Mouse (Mus musculus): ENCODE data around the gene Tmem80.

GRCm38 (mm10) chr7:141379584-141379983, 52.0 kb downstream of the Tmem80 start:
- TF ChIP-seq CTCF (IDR thresholded peaks at IDR 0.05; ENCODE audit: borderline replicate concordance, control insufficient read depth, extremely low read depth, insufficient read depth, low read length, poor library complexity), result no peak
- TF ChIP-seq POLR2A (IDR thresholded peaks at IDR 0.05; ENCODE audit: control insufficient read depth, extremely low read depth, insufficient read depth, low read length, poor library complexity), result no peak
